Mouse (Mus musculus): ENCODE results near the gene Gm3415.
"Not testable (repeated sequence)": the region's sequence is repeated elsewhere in the genome, so short reads cannot be mapped to it uniquely, and the experiment has no call there.

GRCm38 (mm10) chr5:146570179-146570578, 14.2 kb downstream of the Gm3415 start:
- not testable (repeated sequence) for TF ChIP-seq CTCF (IDR thresholded peaks at IDR 0.05; ENCODE audit: borderline replicate concordance, insufficient read depth, low read depth, low read length); POLR2A (IDR thresholded peaks at IDR 0.05; ENCODE audit: borderline replicate concordance, insufficient read depth, low read length)

Measured in cerebellum, adult 2 months (tissue).